Mouse (Mus musculus) kidney, postnatal 0 days (tissue): ENCODE results near the gene Sars. TPM values are rescaled to one million over a fixed set of nuclear protein-coding genes. Genes with fewer than 3 reads are reported as not detected.

ENCODE experiments used
- ATAC-seq: fragments of 200-750 bp; cut with Nextera tagmentation; replicated peaks from 2 replicates; pipeline ENCODE4 v1.8.0; 2017; ENCODE audit warnings: low read depth, moderate number of reproducible peaks, moderate TSS enrichment, moderate library complexity; ENCODE audit not compliant: low FRiP score
- DNase-seq: peaks from one replicate; pipeline ENCODE4 v3.0.0-alpha.2; 2016; ENCODE audit warnings: low spot score
- H3K27ac ChIP-seq: fragments of 300-500 bp; sonication (generic); 2 replicates; pipeline ENCODE4 v1.5.1; 2014; ENCODE audit warnings: mild to moderate bottlenecking
- H3K27me3 ChIP-seq: fragments of 300-500 bp; sonication (generic); 2 replicates; pipeline ENCODE4 v1.6.1; 2014; ENCODE audit warnings: low read length, mixed read lengths; ENCODE audit not compliant: insufficient read depth
- H3K36me3 ChIP-seq: fragments of 300-500 bp; sonication (generic); 2 replicates; pipeline ENCODE4 v1.6.1; 2014; ENCODE audit warnings: low read length, mixed read lengths; ENCODE audit not compliant: insufficient read depth
- H3K4me1 ChIP-seq: fragments of 300-500 bp; sonication (generic); replicated peaks from 2 replicates; pipeline ENCODE4 v1.6.1; 2014; ENCODE audit warnings: antibody characterized with exemption, low read length, mixed read lengths; ENCODE audit not compliant: insufficient read depth
- H3K4me2 ChIP-seq: fragments of 300-500 bp; sonication (generic); 2 replicates; pipeline ENCODE4 v1.6.1; 2014; ENCODE audit warnings: mild to moderate bottlenecking, low read length, moderate library complexity, mixed read lengths
- H3K4me3 ChIP-seq: fragments of 300-500 bp; sonication (generic); replicated peaks from 2 replicates; pipeline ENCODE4 v1.5.1; 2014; ENCODE audit warnings: low read depth, low read length
- H3K9ac ChIP-seq: fragments of 300-500 bp; sonication (generic); 2 replicates; pipeline ENCODE4 v1.6.1; 2014; ENCODE audit warnings: low read depth, low read length
- H3K9me3 ChIP-seq: fragments of 300-500 bp; sonication (generic); replicated peaks from 2 replicates; pipeline ENCODE4 v1.6.1; 2016; ENCODE audit warnings: low read length, inconsistent platforms, mixed read lengths
- CTCF ChIP-seq: IDR thresholded peaks from 2 replicates; pipeline ENCODE4 v1.5.1; 2016; ENCODE audit warnings: antibody characterized with exemption, low read depth, mild to moderate bottlenecking, moderate library complexity
- WGBS: fragments of 180-500 bp; shearing (Covaris S2); extraction: QIAGEN DNeasy Blood & Tissue Kit; methylation state at CpG from one replicate; pipeline ENCODE4 v1.1.7; 2014; 5-methylcytosine and 5-hydroxymethylcytosine counted together
- polyA plus RNA-seq: library from polyadenylated mRNA; unstranded; fragments of >200 nt; fragmentation: Nextera tagmentation; extraction: Ambion mirVana; gene quantifications from 2 replicates; pipeline ENCODE4 v1.2.1, GENCODE M21; 2015

Gene Sars
- polyA plus RNA-seq, 1 experiment from 2014 or later: 118 TPM

GRCm38 (mm10) chr3:108432542-108433187, 12.3 kb downstream of the Sars start:
- Histone ChIP-seq H3K27me3 (no peaks in the 10 kb centered on the region), H3K4me3 (no peak overlapping the region), H3K27ac (no peak overlapping the region), H3K4me1 (no peaks in the 10 kb centered on the region), H3K9me3 (no peaks in the 10 kb centered on the region), H3K9ac (no peak overlapping the region), H3K36me3 (peaks cover 65% of the 10 kb centered on the region), H3K4me2 (no peak overlapping the region)
- ATAC-seq (no peak), DNase-seq (no peak)
- TF ChIP-seq CTCF: no peak
- 93% methylated on average over 13 of the region's 13 CpGs for WGBS

GRCm38 (mm10) chr3:108425624-108426018, 19.4 kb downstream of the Sars start:
- Histone ChIP-seq H3K27me3 (no peaks in the 10 kb centered on the region), H3K27ac (no peak overlapping the region), H3K9me3 (no peaks in the 10 kb centered on the region), H3K9ac (no peak overlapping the region), H3K4me3 (no peak overlapping the region), H3K4me2 (no peak overlapping the region), H3K4me1 (peaks cover 10% of the 10 kb centered on the region), H3K36me3 (peaks cover 45% of the 10 kb centered on the region)
- 88% methylated on average over 6 of the region's 6 CpGs for WGBS
- no peak for DNase-seq
- no peak for TF ChIP-seq CTCF
- ATAC-seq: no peak

GRCm38 (mm10) chr3:108424944-108425623, 19.9 kb downstream of the Sars start:
- DNase-seq: no peak
- peaks cover 42% of the 10 kb centered on the region for H3K36me3 ChIP-seq

GRCm38 (mm10) chr3:108423844-108424801, 20.9 kb downstream of the Sars start:
- 26% methylated on average over 11 of the region's 11 CpGs for WGBS
- no peak overlapping the region for H3K4me3 ChIP-seq

More at GRCm38 (mm10) chr3:108424944-108425623, 19.9 kb downstream of the Sars start:
- Histone ChIP-seq H3K27ac (no peak overlapping the region), H3K4me1 (peaks cover 10% of the 10 kb centered on the region), H3K4me3 (no peak overlapping the region), H3K27me3 (no peaks in the 10 kb centered on the region), H3K9me3 (no peaks in the 10 kb centered on the region), H3K9ac (no peak overlapping the region), H3K4me2 (no peak overlapping the region)
- WGBS: 86% methylated on average over 7 of the region's 7 CpGs
- no peak for ATAC-seq
- no peak for TF ChIP-seq CTCF

GRCm38 (mm10) chr3:108423006-108423405, 22.0 kb downstream of the Sars start:
- H3K4me2 ChIP-seq: no peak overlapping the region
- no peak for TF ChIP-seq CTCF
- H3K4me1 ChIP-seq: peaks cover 10% of the 10 kb centered on the region
- 48% methylated on average over 6 of the region's 6 CpGs for WGBS
- H3K27ac ChIP-seq: no peak overlapping the region
- no peaks in the 10 kb centered on the region for H3K9me3 ChIP-seq
- ATAC-seq (no peak), DNase-seq (no peak)
- H3K27me3 ChIP-seq: no peaks in the 10 kb centered on the region
- no peak overlapping the region for H3K9ac ChIP-seq
- H3K4me3 ChIP-seq: no peak overlapping the region
- H3K36me3 ChIP-seq: peaks cover 26% of the 10 kb centered on the region

More at GRCm38 (mm10) chr3:108423844-108424801, 20.9 kb downstream of the Sars start:
- Histone ChIP-seq H3K9ac (peak overlapping the region; percentile 10; the same call in 1 of the 2 replicates), H3K36me3 (peaks cover 35% of the 10 kb centered on the region), H3K9me3 (no peaks in the 10 kb centered on the region), H3K4me2 (peak overlapping the region; percentile 32; the same call in 1 of the 2 replicates), H3K4me1 (peaks cover 10% of the 10 kb centered on the region), H3K27ac (no peak overlapping the region), H3K27me3 (no peaks in the 10 kb centered on the region)
- ATAC-seq (peak; percentile 61), DNase-seq (peak; percentile 52)
- no peak for TF ChIP-seq CTCF

GRCm38 (mm10) chr3:108415831-108416223, 29.2 kb downstream of the Sars start:
- Histone ChIP-seq H3K4me1 (peaks cover 15% of the 10 kb centered on the region), H3K27ac (peak overlapping the region; percentile 80), H3K36me3 (peaks cover 13% of the 10 kb centered on the region; the same call in 1 of the 2 replicates), H3K4me3 (peak overlapping the region; percentile 53), H3K9ac (peak overlapping the region; percentile 78), H3K4me2 (peak overlapping the region; percentile 93), H3K27me3 (no peaks in the 10 kb centered on the region), H3K9me3 (no peaks in the 10 kb centered on the region)
- peak; percentile 38 for ATAC-seq
- TF ChIP-seq CTCF: no peak; the same call in 1 of the 2 replicates
- WGBS: 0% methylated on average over 48 of the region's 48 CpGs
- peak; percentile 89 for DNase-seq
